Mouse (Mus musculus) MEL (cell line): ENCODE data around the gene Aarsd1.

Source experiments
- BHLHE40 ChIP-seq: IDR thresholded peaks from 2 replicates; pipeline ENCODE4 v1.6.1; 2012; ENCODE audit warnings: low read depth, mild to moderate bottlenecking, inconsistent platforms, low read length, improper control_type of control experiment, borderline replicate concordance
- CTCF ChIP-seq, 3 experiments: IDR thresholded peaks in 2 of 3; conservative IDR thresholded peaks in 1 of 3; 2 replicates each; pipeline ENCODE4 v1.5.1; 2011 to 2012; ENCODE audit warnings: low read length in 3 of 3, low read depth in 2 of 3, mild to moderate bottlenecking in 2 of 3, improper control_type of control experiment in 1 of 3, inconsistent platforms in 1 of 3, mixed read lengths in 1 of 3, moderate library complexity in 1 of 3; ENCODE audit not compliant: control insufficient read depth in 1 of 3, insufficient read depth in 1 of 3, poor library complexity in 1 of 3, severe bottlenecking in 1 of 3
- E2F4 ChIP-seq: IDR thresholded peaks from 2 replicates; pipeline ENCODE4 v1.6.1; 2011; ENCODE audit warnings: low read depth, low read length, improper control_type of control experiment, borderline replicate concordance
- KAT2A ChIP-seq: conservative IDR thresholded peaks from 2 replicates; pipeline ENCODE4 v1.6.1; 2012; ENCODE audit warnings: low read depth, low read length, improper control_type of control experiment, inconsistent platforms
- MAZ ChIP-seq: IDR thresholded peaks from 2 replicates; pipeline ENCODE4 v1.6.1; 2012; ENCODE audit warnings: low read depth, mild to moderate bottlenecking, inconsistent platforms, low read length, improper control_type of control experiment
- MYC ChIP-seq: IDR thresholded peaks from 2 replicates; pipeline ENCODE4 v1.6.1; 2011; ENCODE audit warnings: low read depth, mild to moderate bottlenecking, low read length, improper control_type of control experiment, moderate library complexity
- NELFE ChIP-seq: IDR thresholded peaks from 2 replicates; pipeline ENCODE4 v1.6.1; 2011; ENCODE audit warnings: low read depth, low read length, improper control_type of control experiment
- POLR2A ChIP-seq, 2 experiments: IDR thresholded peaks; 2 replicates each; pipeline ENCODE4 v1.6.1; 2011 to 2012; ENCODE audit warnings: low read length in 2 of 2, mild to moderate bottlenecking in 2 of 2, control low read depth in 1 of 2, improper control_type of control experiment in 1 of 2, low read depth in 1 of 2, moderate library complexity in 1 of 2; ENCODE audit not compliant: control insufficient read depth in 1 of 2, insufficient read depth in 1 of 2, poor library complexity in 1 of 2
- POLR2AphosphoS5 ChIP-seq: IDR thresholded peaks from 2 replicates; pipeline ENCODE4 v1.6.1; 2012; ENCODE audit warnings: low read depth, borderline replicate concordance, mild to moderate bottlenecking, inconsistent platforms, low read length, moderate library complexity, mixed read lengths
- SMC3 ChIP-seq: IDR thresholded peaks from 2 replicates; pipeline ENCODE4 v1.6.1; 2011; ENCODE audit warnings: low read depth, low read length, improper control_type of control experiment
- TBP ChIP-seq: IDR thresholded peaks from 2 replicates; pipeline ENCODE4 v1.8.0; 2011; ENCODE audit warnings: low read depth, low read length, improper control_type of control experiment
- ZC3H11A ChIP-seq: IDR thresholded peaks from 2 replicates; pipeline ENCODE4 v1.6.1; 2012; ENCODE audit warnings: low read depth, mild to moderate bottlenecking, inconsistent platforms, low read length, improper control_type of control experiment
- ZKSCAN1 ChIP-seq: IDR thresholded peaks from 2 replicates; pipeline ENCODE4 v1.6.1; 2012; ENCODE audit warnings: low read depth, mild to moderate bottlenecking, inconsistent platforms, low read length, improper control_type of control experiment, moderate library complexity
- ZMIZ1 ChIP-seq: IDR thresholded peaks from 2 replicates; pipeline ENCODE4 v1.6.1; 2012; ENCODE audit warnings: low read depth, mild to moderate bottlenecking, inconsistent platforms, low read length, improper control_type of control experiment, moderate library complexity

- TF ChIP-seq ZC3H11A (no peak), SMC3 (no peak), ZKSCAN1 (no peak), CTCF (IDR thresholded peaks at IDR 0.05 in 2 of 3, conservative IDR thresholded peaks at IDR 0.05 in 1 of 3; ENCODE audit: control insufficient read depth in 1 of 3, insufficient read depth in 1 of 3, low read depth in 2 of 3, low read length in 3 of 3, poor library complexity in 1 of 3, severe bottlenecking in 1 of 3) (no peak), E2F4 (no peak), POLR2AphosphoS5 (no peak; the same call in 1 of the 2 replicates), KAT2A (no peak), POLR2A (IDR thresholded peaks at IDR 0.05; ENCODE audit: control insufficient read depth in 1 of 2, insufficient read depth in 1 of 2, low read depth in 1 of 2, low read length in 2 of 2, poor library complexity in 1 of 2) (0 out of 4 replicates have a peak, but pooled peaks of 1 of the 2 experiments have one; percentile 2), NELFE (no peak), BHLHE40 (no peak), ZMIZ1 (no peak), TBP (no peak), MYC (no peak), MAZ (no peak)
Measured at GRCm38 (mm10) chr11:101442760-101443159, 25.3 kb upstream of the Aarsd1 start.
